Mouse (Mus musculus) embryonic fibroblast, embryonic 13.5 days (primary cell): ENCODE measurements at regions not wholly inside any gene's neighbourhood (a gene's known extent, or its start where the extent isn't known, plus 50 kb on each side); places are given as distances from the start of the nearest gene placed in this dataset.

ENCODE experiments used
- CTCF ChIP-seq: IDR thresholded peaks from 2 replicates; pipeline ENCODE4 v1.5.1; 2011; ENCODE audit warnings: mild to moderate bottlenecking, control low read depth, low read length, moderate library complexity, borderline replicate concordance; ENCODE audit not compliant: insufficient read depth
- POLR2A ChIP-seq: IDR thresholded peaks from 2 replicates; pipeline ENCODE4 v1.6.1; 2011; ENCODE audit warnings: low read depth, mild to moderate bottlenecking, control low read depth, low read length, moderate library complexity

- TF ChIP-seq POLR2A (no peak), CTCF (no peak)
Measured at GRCm38 (mm10) chr9:9376650-9377189, 137.8 kb upstream of the Arhgap42 start.
